Mouse (Mus musculus) induced T-regulatory cell, adult 2 months (primary cell): ENCODE results near the gene Nkain4.
A peak's percentile ranks its signal among the peaks of the same experiment; 100 is the strongest.

Experiments used
- DNase-seq: peaks from one replicate; pipeline ENCODE4 v3.0.0-alpha.2; 2012; ENCODE audit warnings: low read depth

Gene Nkain4

GRCm38 (mm10) chr2:180893537-180894028, 60.9 kb downstream of the Nkain4 start:
- no peak for DNase-seq

GRCm38 (mm10) chr2:180892841-180893521, 61.5 kb downstream of the Nkain4 start:
- peak; percentile 34 for DNase-seq

- DNase-seq = no peak
Observed at GRCm38 (mm10) chr2:180891835-180892323, 62.6 kb downstream of the Nkain4 start.

DNA sequence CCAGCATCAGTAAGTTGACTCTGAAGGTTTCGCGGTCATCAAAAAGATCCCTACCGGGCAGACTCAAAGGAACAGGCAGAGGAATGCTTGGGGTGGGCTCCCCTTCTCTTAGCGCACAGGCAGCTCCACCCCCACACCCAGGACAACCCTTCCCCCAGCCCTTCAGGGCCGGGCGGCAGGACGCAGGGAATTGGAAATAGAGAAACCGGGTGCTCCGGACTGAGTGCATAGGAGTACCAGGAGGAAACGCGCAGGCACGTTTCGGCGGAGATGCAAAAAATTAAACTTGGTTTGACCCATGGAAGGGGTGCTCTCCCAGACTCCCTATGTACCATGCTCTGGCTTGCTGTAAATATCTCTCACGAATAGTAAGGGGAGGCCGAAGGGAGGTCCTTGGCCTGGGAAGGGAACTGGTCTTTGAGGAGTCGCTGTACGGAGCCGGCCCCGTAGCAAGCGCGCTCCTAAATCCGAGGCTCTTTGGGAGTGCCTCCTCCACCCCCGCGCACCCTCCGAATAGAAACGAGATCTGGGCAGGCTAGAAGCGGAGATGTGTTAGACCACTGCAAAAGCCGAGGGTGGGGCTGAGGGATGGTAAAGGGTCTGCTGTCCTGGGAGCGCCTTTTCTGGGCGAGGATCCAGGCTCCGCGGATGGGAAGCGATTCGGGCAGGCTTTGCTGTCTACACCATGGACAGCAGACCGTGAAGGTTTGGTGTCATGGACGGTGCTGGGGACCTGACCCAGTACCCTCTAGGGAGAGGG, 63.2 kb downstream of the Nkain4 start:
- no peak for DNase-seq

GRCm38 (mm10) chr2:180890422-180891074, 64.0 kb downstream of the Nkain4 start:
- no peak for DNase-seq

DNA sequence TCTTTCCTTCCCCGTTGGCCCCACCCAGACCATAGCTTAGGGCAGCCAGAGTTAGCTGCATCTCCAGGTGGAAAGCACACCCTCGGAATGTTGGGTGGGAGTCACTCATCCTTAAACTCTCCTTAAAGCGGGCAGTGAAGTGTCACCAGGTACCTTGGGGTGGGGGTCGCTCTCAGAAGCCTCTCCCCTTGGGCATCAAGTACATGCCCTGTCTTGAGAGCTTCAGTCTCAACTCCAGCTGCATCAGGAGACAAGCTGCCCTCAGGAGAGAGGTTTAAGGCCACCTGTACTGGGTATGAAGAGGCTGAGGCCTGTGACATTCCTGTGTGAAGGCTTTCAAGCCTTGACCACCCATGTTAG, 64.6 kb downstream of the Nkain4 start:
- no peak for DNase-seq

GRCm38 (mm10) chr2:180889271-180889920, 65.1 kb downstream of the Nkain4 start:
- DNase-seq = no peak

DNA sequence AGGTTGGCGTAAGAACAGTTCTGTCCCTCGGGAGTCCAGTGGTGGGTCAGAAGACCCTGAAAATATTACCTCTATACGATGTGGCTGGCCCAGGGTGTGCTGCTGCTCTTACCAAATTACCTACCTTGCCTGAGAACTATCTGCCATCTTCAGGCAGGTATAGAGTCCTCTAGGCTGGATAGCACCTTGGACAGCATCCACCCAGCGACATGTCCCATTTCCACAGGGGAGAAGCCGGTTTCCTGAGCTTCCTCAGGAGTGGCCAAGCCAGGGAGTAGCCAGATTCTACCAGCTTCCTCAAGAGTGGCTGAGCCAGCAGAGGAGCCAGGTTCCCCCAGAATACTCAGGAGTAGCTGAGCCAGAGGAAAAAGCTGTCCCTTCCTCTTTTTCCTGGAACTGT, 69.2 kb downstream of the Nkain4 start:
- no peak for DNase-seq
